Mouse (Mus musculus): ENCODE measurements around the gene Psmb4. TPM values are rescaled to one million over a fixed set of nuclear protein-coding genes. Genes with fewer than 3 reads are reported as not detected.
"Not testable (repeated sequence)": the region's sequence is repeated elsewhere in the genome, so short reads cannot be mapped to it uniquely, and the experiment has no call there.

Gene Psmb4
- polyA plus RNA-seq, 2 experiments = 157 to 190 TPM

GRCm38 (mm10) chr3:94926301-94926736, 39.6 kb upstream of the Psmb4 start:
- H3K9ac ChIP-seq (replicated peaks); H3K4me3 ChIP-seq (ENCODE audit: insufficient read depth in 1 of 2, low read depth in 2 of 2, low read length in 2 of 2); H3K9me3 ChIP-seq (ENCODE audit: control insufficient read depth, low read length); H3K36me3 ChIP-seq (replicated peaks; ENCODE audit: control insufficient read depth, insufficient read depth, low read depth); H3K27me3 ChIP-seq (ENCODE audit: control insufficient read depth, insufficient read depth, low read length): not testable (repeated sequence)
- peak overlapping the region; percentile 57; the same call in 1 of the 2 replicates for H3K27ac ChIP-seq
- peak; percentile 95 for ATAC-seq (ENCODE audit: insufficient read depth)
- peak; percentile 78 for TF ChIP-seq EP300 (IDR thresholded peaks at IDR 0.05; ENCODE audit: low read depth)
- H3K4me2 ChIP-seq (ENCODE audit: low read depth) = peak overlapping the region; percentile 22; the same call in 1 of the 2 replicates
- WGBS (ENCODE audit: insufficient replicate concordance) = 8% methylated on average over 4 of the region's 4 CpGs
- peaks cover 10 to 38% of the 10 kb centered on the region in 2 experiments; a peak in 3 of 4 replicates for H3K4me1 ChIP-seq (replicated peaks; ENCODE audit: control insufficient read depth in 2 of 2, insufficient read depth in 2 of 2, low read length in 1 of 2)
- peak in 1 of 3 experiments; percentile 41 for DNase-seq (ENCODE audit: low read depth in 3 of 3, low spot score in 3 of 3)

GRCm38 (mm10) chr3:94924688-94925087, 37.9 kb upstream of the Psmb4 start:
- peaks cover 10 to 39% of the 10 kb centered on the region in 2 experiments; a peak in 3 of 4 replicates for H3K4me1 ChIP-seq (replicated peaks; ENCODE audit: control insufficient read depth in 2 of 2, insufficient read depth in 2 of 2, low read length in 1 of 2)
- no peak for ATAC-seq (ENCODE audit: insufficient read depth)
- H3K9ac ChIP-seq (replicated peaks) = no peak overlapping the region
- no peaks in the 10 kb centered on the region for H3K36me3 ChIP-seq (replicated peaks; ENCODE audit: control insufficient read depth, insufficient read depth, low read depth)
- TF ChIP-seq CTCF (IDR thresholded peaks at IDR 0.05; ENCODE audit: low read depth) (no peak), EP300 (IDR thresholded peaks at IDR 0.05; ENCODE audit: low read depth) (no peak)
- H3K4me3 ChIP-seq (ENCODE audit: insufficient read depth in 1 of 2, low read depth in 2 of 2, low read length in 2 of 2) = no peak overlapping the region
- no peaks in the 10 kb centered on the region for H3K9me3 ChIP-seq (ENCODE audit: control insufficient read depth, low read length)
- DNase-seq (ENCODE audit: low read depth in 3 of 3, low spot score in 3 of 3) = no peak
- H3K27ac ChIP-seq = no peak overlapping the region
- WGBS (ENCODE audit: insufficient replicate concordance) = 24% methylated on average over 8 of the region's 8 CpGs
- H3K4me2 ChIP-seq (ENCODE audit: low read depth) = no peak overlapping the region
- no peaks in the 10 kb centered on the region for H3K27me3 ChIP-seq (ENCODE audit: control insufficient read depth, insufficient read depth, low read length)

DNA sequence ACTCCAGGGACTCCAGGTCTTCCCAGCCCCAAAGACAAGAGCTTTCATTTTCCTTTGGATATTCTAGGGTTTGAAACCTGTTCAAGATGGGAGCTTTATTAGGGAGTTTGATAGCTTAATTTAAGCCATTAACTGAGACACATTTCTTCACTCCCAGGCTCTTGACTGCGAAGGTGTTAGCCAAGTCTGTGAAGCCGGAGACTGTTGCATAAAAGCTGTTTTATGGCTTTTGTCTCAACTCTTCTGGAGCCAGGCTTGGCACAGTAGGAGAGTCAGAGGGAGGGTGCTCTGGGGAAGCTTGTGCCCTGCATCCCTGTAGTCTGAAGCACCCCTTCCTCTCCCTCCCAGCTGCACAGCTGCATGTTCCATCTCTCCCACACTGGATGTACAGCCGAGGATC, 35.6 kb upstream of the Psmb4 start:
- no peak overlapping the region for H3K9ac ChIP-seq (replicated peaks)
- WGBS (ENCODE audit: insufficient replicate concordance) = 57% methylated on average over 3 of the region's 3 CpGs
- no peaks in the 10 kb centered on the region for H3K36me3 ChIP-seq (replicated peaks; ENCODE audit: control insufficient read depth, insufficient read depth, low read depth)
- peaks cover 22 to 51% of the 10 kb centered on the region in 2 experiments for H3K4me1 ChIP-seq (replicated peaks; ENCODE audit: control insufficient read depth in 2 of 2, insufficient read depth in 2 of 2, low read length in 1 of 2)
- no peak overlapping the region for H3K27ac ChIP-seq
- no peak overlapping the region for H3K4me2 ChIP-seq (ENCODE audit: low read depth)
- ATAC-seq (ENCODE audit: insufficient read depth) (no peak), DNase-seq (ENCODE audit: low read depth in 3 of 3, low spot score in 3 of 3) (no peak)
- no peaks in the 10 kb centered on the region for H3K9me3 ChIP-seq (ENCODE audit: control insufficient read depth, low read length)
- no peaks in the 10 kb centered on the region for H3K27me3 ChIP-seq (ENCODE audit: control insufficient read depth, insufficient read depth, low read length)
- H3K4me3 ChIP-seq (ENCODE audit: insufficient read depth in 1 of 2, low read depth in 2 of 2, low read length in 2 of 2) = no peak overlapping the region
- TF ChIP-seq CTCF (IDR thresholded peaks at IDR 0.05; ENCODE audit: low read depth) (no peak), EP300 (IDR thresholded peaks at IDR 0.05; ENCODE audit: low read depth) (no peak)

DNA sequence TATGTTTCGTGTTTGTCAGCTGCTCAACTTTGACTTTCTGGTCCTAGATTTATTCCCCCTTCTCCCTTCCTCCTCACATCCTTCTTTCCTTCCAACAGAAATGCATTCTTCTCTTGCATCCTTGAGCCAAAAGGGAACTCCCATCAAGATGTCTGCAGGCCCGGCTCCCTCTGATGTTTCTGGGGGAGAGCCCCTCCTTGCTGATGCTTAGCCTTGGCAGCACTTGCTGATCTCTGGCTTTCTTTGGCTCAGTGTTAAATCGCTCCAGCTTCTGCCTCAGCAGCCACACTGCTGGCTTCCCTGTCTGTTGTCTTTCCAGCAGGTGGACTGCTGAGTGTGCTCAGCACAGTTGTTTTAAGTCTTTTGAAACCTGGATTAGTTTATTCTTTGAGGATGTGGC, 34.3 kb upstream of the Psmb4 start:
- DNase-seq (ENCODE audit: low read depth in 3 of 3, low spot score in 3 of 3) = no peak
- no peak overlapping the region for H3K27ac ChIP-seq
- 55% methylated on average over 3 of the region's 3 CpGs for WGBS (ENCODE audit: insufficient replicate concordance)
- H3K9ac ChIP-seq (replicated peaks) = no peak overlapping the region
- no peak overlapping the region for H3K4me3 ChIP-seq (ENCODE audit: insufficient read depth in 1 of 2, low read depth in 2 of 2, low read length in 2 of 2)
- H3K4me2 ChIP-seq (ENCODE audit: low read depth) = no peak overlapping the region
- H3K36me3 ChIP-seq (replicated peaks; ENCODE audit: control insufficient read depth, insufficient read depth, low read depth) = no peaks in the 10 kb centered on the region
- H3K9me3 ChIP-seq (ENCODE audit: control insufficient read depth, low read length) = no peaks in the 10 kb centered on the region
- H3K27me3 ChIP-seq (ENCODE audit: control insufficient read depth, insufficient read depth, low read length) = no peaks in the 10 kb centered on the region
- peaks cover 22 to 41% of the 10 kb centered on the region in 2 experiments for H3K4me1 ChIP-seq (replicated peaks; ENCODE audit: control insufficient read depth in 2 of 2, insufficient read depth in 2 of 2, low read length in 1 of 2)
- no peak for ATAC-seq (ENCODE audit: insufficient read depth)
- TF ChIP-seq EP300 (IDR thresholded peaks at IDR 0.05; ENCODE audit: low read depth) (no peak), CTCF (IDR thresholded peaks at IDR 0.05; ENCODE audit: low read depth) (no peak)

DNA sequence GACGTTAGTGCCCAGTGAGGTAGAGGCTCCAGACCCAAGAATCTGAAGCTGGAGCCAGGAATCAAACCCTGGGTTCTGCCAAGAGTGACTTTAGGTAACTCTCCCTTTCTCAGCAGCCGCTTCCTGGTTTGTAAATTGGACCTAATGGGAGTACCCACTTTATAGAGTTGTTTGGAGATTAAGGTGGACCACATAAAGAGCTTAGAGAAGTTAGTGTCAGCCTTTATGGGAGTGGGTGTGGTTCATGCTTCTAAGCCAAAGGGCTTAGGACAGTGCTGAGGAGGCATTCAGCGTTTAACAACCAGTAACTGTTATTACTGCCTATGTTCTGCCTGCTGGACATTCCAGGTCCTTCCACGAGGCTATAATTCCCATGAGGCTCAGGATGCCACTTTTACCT, 32.1 kb upstream of the Psmb4 start:
- 75% methylated on average over 4 of the region's 4 CpGs for WGBS (ENCODE audit: insufficient replicate concordance)
- Histone ChIP-seq H3K36me3 (replicated peaks; ENCODE audit: control insufficient read depth, insufficient read depth, low read depth) (no peaks in the 10 kb centered on the region), H3K9me3 (ENCODE audit: control insufficient read depth, low read length) (no peaks in the 10 kb centered on the region), H3K27ac (no peak overlapping the region), H3K4me3 (ENCODE audit: insufficient read depth in 1 of 2, low read depth in 2 of 2, low read length in 2 of 2) (no peak overlapping the region), H3K4me2 (ENCODE audit: low read depth) (no peak overlapping the region), H3K9ac (replicated peaks) (no peak overlapping the region), H3K4me1 (replicated peaks; ENCODE audit: control insufficient read depth in 2 of 2, insufficient read depth in 2 of 2, low read length in 1 of 2) (peaks cover 16 to 24% of the 10 kb centered on the region in 2 experiments), H3K27me3 (ENCODE audit: control insufficient read depth, insufficient read depth, low read length) (no peaks in the 10 kb centered on the region)
- TF ChIP-seq EP300 (IDR thresholded peaks at IDR 0.05; ENCODE audit: low read depth) (no peak), CTCF (IDR thresholded peaks at IDR 0.05; ENCODE audit: low read depth) (no peak)
- no peak for ATAC-seq (ENCODE audit: insufficient read depth)
- DNase-seq (ENCODE audit: low read depth in 3 of 3, low spot score in 3 of 3) = no peak
